Mouse (Mus musculus): ENCODE data around the gene Btla.

DNA sequence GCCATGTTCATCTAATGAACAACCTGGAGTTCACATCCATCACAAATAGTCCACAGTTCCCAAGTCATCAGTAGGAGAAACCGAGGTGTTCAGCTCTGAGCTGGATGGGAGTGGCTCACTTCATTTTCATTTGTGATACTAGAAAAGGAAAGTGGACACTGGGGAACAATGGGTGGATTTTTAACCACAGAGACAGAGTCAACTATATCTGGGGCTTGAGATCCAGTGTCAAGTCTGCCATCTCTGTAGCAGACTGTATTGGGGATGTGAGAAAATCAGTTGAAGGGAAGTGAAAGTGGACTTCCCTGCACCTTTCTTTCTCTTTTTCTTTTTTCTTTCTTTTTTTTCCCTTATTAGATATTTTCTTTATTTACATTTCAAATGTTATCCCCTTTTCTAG, 2.9 kb downstream of the Btla start:
- TF ChIP-seq CTCF (IDR thresholded peaks at IDR 0.05; ENCODE audit: borderline replicate concordance, extremely low read depth, insufficient read depth, insufficient read length) (no peak), POLR2A (IDR thresholded peaks at IDR 0.05; ENCODE audit: borderline replicate concordance, extremely low read depth, insufficient read depth, insufficient read length, poor library complexity, severe bottlenecking) (no peak)
